Mouse (Mus musculus) ES-E14 (cell line): ENCODE measurements around the gene Col23a1. TPM values are rescaled to one million over a fixed set of nuclear protein-coding genes. Genes with fewer than 3 reads are reported as not detected.

Experiments
- DNase-seq: peaks from one replicate; pipeline ENCODE4 v3.0.0-alpha.2; 2013; ENCODE audit warnings: low read depth, low spot score
- H3K27ac ChIP-seq: 2 replicates; pipeline ENCODE4 v1.5.1; 2012; ENCODE audit warnings: low read depth, mild to moderate bottlenecking, low read length, moderate library complexity, mixed read lengths; ENCODE audit not compliant: poor library complexity, insufficient read depth, severe bottlenecking
- H3K36me3 ChIP-seq: 2 replicates; pipeline ENCODE4 v1.6.1; 2012; ENCODE audit warnings: mild to moderate bottlenecking, low read length, moderate library complexity, mixed read lengths; ENCODE audit not compliant: control insufficient read depth, poor library complexity, insufficient read depth, severe bottlenecking
- H3K4me1 ChIP-seq, 2 experiments: fragments of 150-350 bp in 1 of 2; sonication (generic) in 1 of 2; 2 replicates each; pipeline ENCODE4 v1.6.1; 2012; ENCODE audit warnings: low read length in 2 of 2, mild to moderate bottlenecking in 1 of 2, mixed read lengths in 1 of 2; ENCODE audit not compliant: control insufficient read depth in 2 of 2, insufficient read depth in 2 of 2, poor library complexity in 1 of 2
- H3K4me3 ChIP-seq, 2 experiments: fragments of 150-350 bp in 1 of 2; sonication (generic) in 1 of 2; 2 replicates each; pipeline ENCODE4 v1.5.1; 2012; ENCODE audit warnings: low read length in 2 of 2, low read depth in 1 of 2, mild to moderate bottlenecking in 1 of 2, mixed read lengths in 1 of 2; ENCODE audit not compliant: insufficient read depth in 1 of 2, poor library complexity in 1 of 2, severe bottlenecking in 1 of 2
- H3K9ac ChIP-seq: 2 replicates; pipeline ENCODE4 v1.6.1; 2012; ENCODE audit warnings: low read depth, mild to moderate bottlenecking, low read length, mixed read lengths; ENCODE audit not compliant: poor library complexity, insufficient read depth, severe bottlenecking
- H3K9me3 ChIP-seq: fragments of 150-350 bp; sonication (generic); 2 replicates; pipeline ENCODE4 v1.6.1; 2012; ENCODE audit warnings: low read depth, mild to moderate bottlenecking, low read length; ENCODE audit not compliant: control insufficient read depth, insufficient read depth
- CHD2 ChIP-seq: IDR thresholded peaks from 2 replicates; pipeline ENCODE4 v1.6.1; 2014; ENCODE audit warnings: mild to moderate bottlenecking, low read depth, low read length, inconsistent platforms
- HCFC1 ChIP-seq: IDR thresholded peaks from 2 replicates; pipeline ENCODE4 v1.6.1; 2012; ENCODE audit warnings: low read length, inconsistent platforms, borderline replicate concordance; ENCODE audit not compliant: insufficient read depth
- MAFK ChIP-seq: IDR thresholded peaks from 2 replicates; pipeline ENCODE4 v1.6.1; 2014; ENCODE audit warnings: mild to moderate bottlenecking, low read depth, low read length, inconsistent platforms; ENCODE audit not compliant: insufficient read depth
- ZC3H11A ChIP-seq: IDR thresholded peaks from 2 replicates; pipeline ENCODE4 v1.6.1; 2012; ENCODE audit warnings: low read depth, mild to moderate bottlenecking, inconsistent platforms, low read length, borderline replicate concordance
- ZNF384 ChIP-seq: IDR thresholded peaks from 2 replicates; pipeline ENCODE4 v1.6.1; 2012; ENCODE audit warnings: low read depth, low read length, inconsistent platforms
- in situ Hi-C, 2 experiments: fragments of 600-800 bp; cut with MboI; formaldehyde crosslinking; loops; one replicate each; pipeline ENCODE4 v1.15.1; 2025; ENCODE audit warnings: low sequenced_read_pairs in 2 of 2, inconsistent platforms in 1 of 2; ENCODE audit not compliant: unreplicated experiment in 2 of 2
- total RNA-seq: library from RNA; depleted of rRNA; stranded (reverse); fragments of 300-350 nt; gene quantifications from 2 replicates; pipeline ENCODE4 v1.2.3, GENCODE M21; 2012

The Col23a1 gene
- total RNA-seq, 1 experiment = 0.40 TPM

DNA sequence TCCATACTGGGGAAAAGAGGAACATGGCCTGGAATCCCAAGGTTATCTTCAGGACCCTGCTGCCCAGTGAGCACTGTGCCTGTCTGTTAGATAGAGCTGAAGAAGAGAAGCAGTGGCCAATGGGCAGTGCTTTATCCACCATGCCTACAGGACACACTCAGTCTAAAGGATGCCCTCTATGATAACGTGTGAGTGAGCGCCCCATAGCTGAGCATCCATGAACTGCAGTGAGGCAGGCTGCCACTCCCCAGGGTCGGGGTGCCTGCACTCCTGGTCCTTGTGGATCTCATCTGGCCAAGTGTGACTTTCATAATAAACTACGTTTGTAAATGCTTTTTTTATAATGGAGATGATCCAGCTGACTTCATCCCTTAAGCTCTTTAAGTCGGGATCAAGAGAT is 87.5 kb downstream of the Col23a1 start:
- Histone ChIP-seq H3K4me1 (no peaks in the 10 kb centered on the region), H3K36me3 (no peaks in the 10 kb centered on the region), H3K9me3 (no peaks in the 10 kb centered on the region), H3K9ac (no peak overlapping the region), H3K27ac (no peak overlapping the region), H3K4me3 (no peak overlapping the region)
- in situ Hi-C loops = no loop called here
- no peak for TF ChIP-seq CHD2
- TF ChIP-seq HCFC1 = no peak
- TF ChIP-seq ZNF384 = no peak
- no peak for TF ChIP-seq MAFK
- no peak for TF ChIP-seq ZC3H11A
- no peak for DNase-seq

GRCm38 (mm10) chr11:51388892-51389340 is 99.2 kb downstream of the Col23a1 start:
- no peaks in the 10 kb centered on the region for H3K9me3 ChIP-seq
- H3K9ac ChIP-seq = no peak overlapping the region
- H3K4me3 ChIP-seq = no peak overlapping the region
- DNase-seq = no peak
- TF ChIP-seq ZC3H11A = no peak
- TF ChIP-seq CHD2 = no peak
- no peak for TF ChIP-seq ZNF384
- no peak for TF ChIP-seq HCFC1
- no peak for TF ChIP-seq MAFK
- H3K27ac ChIP-seq = no peak overlapping the region
- in situ Hi-C loops = no loop called here
- H3K4me1 ChIP-seq = no peaks in the 10 kb centered on the region
- H3K36me3 ChIP-seq = no peaks in the 10 kb centered on the region

DNA sequence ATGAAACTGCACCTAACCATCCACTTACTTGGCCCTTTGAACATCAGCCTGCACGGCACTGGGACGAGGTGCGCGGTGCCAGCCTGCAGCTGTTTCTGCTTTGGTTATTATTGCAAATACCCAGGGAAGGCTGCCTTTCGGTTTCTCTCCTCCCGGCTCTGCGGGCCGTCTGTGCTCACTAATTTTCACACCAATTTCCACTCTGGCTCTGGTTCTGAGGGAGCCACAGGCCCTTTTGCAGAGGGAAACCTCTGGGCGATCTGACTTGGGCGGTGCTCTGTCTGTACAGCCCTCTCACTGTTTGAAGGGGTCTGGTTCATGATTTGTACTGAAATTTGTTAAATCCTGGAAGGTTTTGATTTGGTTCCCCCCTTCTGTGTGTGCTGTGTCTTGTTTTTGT is 100.0 kb downstream of the Col23a1 start:
- Histone ChIP-seq H3K4me3 (no peak overlapping the region), H3K36me3 (no peaks in the 10 kb centered on the region), H3K4me1 (no peaks in the 10 kb centered on the region), H3K27ac (no peak overlapping the region), H3K9ac (no peak overlapping the region), H3K9me3 (no peaks in the 10 kb centered on the region)
- DNase-seq = no peak
- TF ChIP-seq MAFK (no peak), CHD2 (no peak), HCFC1 (no peak), ZNF384 (no peak), ZC3H11A (no peak)
- in situ Hi-C loops = no loop called here

DNA sequence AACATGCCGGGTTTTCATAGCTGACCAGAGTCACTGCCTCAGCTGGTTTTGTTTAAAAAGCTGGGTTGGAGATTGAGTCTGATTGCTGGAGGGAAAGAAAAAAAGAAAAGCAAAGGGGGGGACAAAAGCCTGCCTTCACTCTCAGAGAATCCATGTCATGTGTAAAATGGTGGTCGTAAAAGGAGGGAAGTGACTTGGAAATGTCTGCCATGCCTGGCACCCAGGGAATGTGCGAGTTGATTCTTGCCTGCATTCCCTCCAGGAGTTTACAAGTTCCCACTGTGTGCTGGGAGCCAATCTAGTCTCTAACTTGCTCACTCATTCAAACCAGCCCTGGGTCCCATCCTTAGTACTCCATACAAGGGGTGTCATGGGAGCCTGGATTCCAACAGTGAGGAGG is 100.8 kb downstream of the Col23a1 start:
- Histone ChIP-seq H3K4me1 (no peaks in the 10 kb centered on the region), H3K27ac (no peak overlapping the region), H3K36me3 (no peaks in the 10 kb centered on the region), H3K4me3 (no peak overlapping the region), H3K9me3 (no peaks in the 10 kb centered on the region), H3K9ac (no peak overlapping the region)
- in situ Hi-C loops = no loop called here
- TF ChIP-seq CHD2 (no peak), MAFK (no peak), HCFC1 (no peak), ZC3H11A (no peak), ZNF384 (no peak)
- DNase-seq = no peak

GRCm38 (mm10) chr11:51391548-51391947 is 101.8 kb downstream of the Col23a1 start:
- Histone ChIP-seq H3K9ac (no peak overlapping the region), H3K4me3 (no peak overlapping the region), H3K27ac (no peak overlapping the region), H3K9me3 (no peaks in the 10 kb centered on the region), H3K36me3 (no peaks in the 10 kb centered on the region), H3K4me1 (no peaks in the 10 kb centered on the region)
- in situ Hi-C loops = no loop called here
- DNase-seq = no peak
- TF ChIP-seq ZNF384 (no peak), CHD2 (no peak)
